Mouse (Mus musculus) forebrain, embryonic 14.5 days (tissue): ENCODE data around the gene Agbl4. TPM values are rescaled to one million over a fixed set of nuclear protein-coding genes. Genes with fewer than 3 reads are reported as not detected.
A peak's percentile ranks its signal among the peaks of the same experiment; 100 is the strongest.

Source experiments
- ATAC-seq: fragments of 200-750 bp; cut with Nextera tagmentation; 2 replicates; pipeline ENCODE4 v1.8.0; 2017; ENCODE audit warnings: mild to moderate bottlenecking, moderate library complexity
- DNase-seq: peaks from one replicate; pipeline ENCODE4 v3.0.0-alpha.2; 2015; ENCODE audit warnings: low spot score
- H3K27ac ChIP-seq: fragments of 300-500 bp; sonication (generic); 2 replicates; pipeline ENCODE4 v1.5.1; 2014; ENCODE audit warnings: low read depth, mild to moderate bottlenecking, control low read depth, low read length, moderate library complexity
- H3K27me3 ChIP-seq: fragments of 300-500 bp; sonication (generic); replicated peaks from 2 replicates; pipeline ENCODE4 v1.6.1; 2014; ENCODE audit warnings: low read length, control low read depth, mixed read lengths; ENCODE audit not compliant: control insufficient read depth, insufficient read depth
- H3K36me3 ChIP-seq: fragments of 300-500 bp; sonication (generic); 2 replicates; pipeline ENCODE4 v1.6.1; 2014; ENCODE audit warnings: low read length, control low read depth; ENCODE audit not compliant: control insufficient read depth, insufficient read depth
- H3K4me1 ChIP-seq: fragments of 300-500 bp; sonication (generic); 2 replicates; pipeline ENCODE4 v1.6.1; 2014; ENCODE audit warnings: antibody characterized with exemption, low read length, control low read depth; ENCODE audit not compliant: control insufficient read depth, insufficient read depth
- H3K4me2 ChIP-seq: fragments of 300-500 bp; sonication (generic); 2 replicates; pipeline ENCODE4 v1.6.1; 2014; ENCODE audit warnings: mild to moderate bottlenecking, control low read depth, low read length
- H3K4me3 ChIP-seq: fragments of 300-500 bp; sonication (generic); 2 replicates; pipeline ENCODE4 v1.5.1; 2014; ENCODE audit warnings: low read depth, low read length, control low read depth
- H3K9ac ChIP-seq: fragments of 300-500 bp; sonication (generic); 2 replicates; pipeline ENCODE4 v1.6.1; 2014; ENCODE audit warnings: mild to moderate bottlenecking, low read length, control low read depth, moderate library complexity
- H3K9me3 ChIP-seq: fragments of 300-500 bp; sonication (generic); replicated peaks from 2 replicates; pipeline ENCODE4 v1.6.1; 2016; ENCODE audit warnings: low read length, control low read depth, mixed read lengths; ENCODE audit not compliant: control insufficient read depth
- WGBS: fragments of 180-500 bp; shearing (Covaris S2); extraction: QIAGEN DNeasy Blood & Tissue Kit; methylation state at CpG from one replicate; pipeline ENCODE4 v1.1.7; 2014; 5-methylcytosine and 5-hydroxymethylcytosine counted together
- polyA plus RNA-seq: library from polyadenylated mRNA; unstranded; fragments of >200 nt; fragmentation: Nextera tagmentation; extraction: Ambion mirVana; gene quantifications from 2 replicates; pipeline ENCODE4 v1.2.1, GENCODE M21; 2014

The Agbl4 gene
- polyA plus RNA-seq, 1 experiment from 2014 or later: 2.3 TPM

GRCm38 (mm10) chr4:111467796-111468195 lies 1070.3 kb downstream of the Agbl4 start:
- no peak for DNase-seq
- H3K4me1 ChIP-seq: 0 out of 2 replicates have a peak, but pooled peaks cover 3% of the 10 kb centered on the region
- H3K9ac ChIP-seq: no peak overlapping the region
- no peak overlapping the region for H3K4me2 ChIP-seq
- no peaks in the 10 kb centered on the region for H3K36me3 ChIP-seq
- ATAC-seq: no peak
- no peaks in the 10 kb centered on the region for H3K9me3 ChIP-seq
- H3K4me3 ChIP-seq: no peak overlapping the region
- H3K27ac ChIP-seq: no peak overlapping the region
- no peaks in the 10 kb centered on the region for H3K27me3 ChIP-seq
- WGBS: 84% methylated on average over 4 of the region's 4 CpGs

GRCm38 (mm10) chr4:111469847-111470246 lies 1072.4 kb downstream of the Agbl4 start:
- ATAC-seq: no peak
- 0 out of 2 replicates have a peak, but pooled peaks cover 3% of the 10 kb centered on the region for H3K4me1 ChIP-seq
- H3K4me2 ChIP-seq: no peak overlapping the region
- no peak overlapping the region for H3K4me3 ChIP-seq
- DNase-seq: no peak
- no peak overlapping the region for H3K27ac ChIP-seq
- 86% methylated on average over 2 of the region's 2 CpGs for WGBS
- no peak overlapping the region for H3K9ac ChIP-seq
- H3K36me3 ChIP-seq: no peaks in the 10 kb centered on the region
- no peaks in the 10 kb centered on the region for H3K9me3 ChIP-seq
- no peaks in the 10 kb centered on the region for H3K27me3 ChIP-seq

GRCm38 (mm10) chr4:111471726-111472125 lies 1074.3 kb downstream of the Agbl4 start:
- ATAC-seq (no peak), DNase-seq (no peak)
- Histone ChIP-seq H3K4me1 (0 out of 2 replicates have a peak, but pooled peaks cover 3% of the 10 kb centered on the region), H3K4me3 (no peak overlapping the region), H3K36me3 (no peaks in the 10 kb centered on the region), H3K9ac (no peak overlapping the region), H3K27ac (no peak overlapping the region), H3K27me3 (no peaks in the 10 kb centered on the region), H3K9me3 (no peaks in the 10 kb centered on the region), H3K4me2 (no peak overlapping the region)
- WGBS: 95% methylated on average over 3 of the region's 3 CpGs

- H3K9ac ChIP-seq: no peak overlapping the region
- H3K9me3 ChIP-seq: no peaks in the 10 kb centered on the region
- peak; percentile 59 for DNase-seq
- no peak overlapping the region for H3K4me2 ChIP-seq
- H3K27ac ChIP-seq: no peak overlapping the region
- 0 out of 2 replicates have a peak, but pooled peaks cover 2% of the 10 kb centered on the region for H3K4me1 ChIP-seq
- H3K27me3 ChIP-seq: no peaks in the 10 kb centered on the region
- WGBS: 19% methylated on average over 3 of the region's 3 CpGs
- peak; percentile 30; the same call in 1 of the 2 replicates for ATAC-seq
- H3K4me3 ChIP-seq: no peak overlapping the region
- H3K36me3 ChIP-seq: no peaks in the 10 kb centered on the region
Measured at GRCm38 (mm10) chr4:111472511-111472910, 1075.0 kb downstream of the Agbl4 start.

- Histone ChIP-seq H3K27ac (no peak overlapping the region), H3K4me3 (no peak overlapping the region), H3K4me2 (no peak overlapping the region), H3K9ac (no peak overlapping the region), H3K27me3 (no peaks in the 10 kb centered on the region), H3K9me3 (no peaks in the 10 kb centered on the region), H3K36me3 (no peaks in the 10 kb centered on the region), H3K4me1 (no peaks in the 10 kb centered on the region)
- DNase-seq (no peak), ATAC-seq (no peak)
- WGBS: 69% methylated on average over 1 of the region's 1 CpGs
Measured at GRCm38 (mm10) chr4:111473014-111473413, 1075.6 kb downstream of the Agbl4 start.

GRCm38 (mm10) chr4:111475374-111475971 lies 1078.0 kb downstream of the Agbl4 start:
- Histone ChIP-seq H3K9ac (no peak overlapping the region), H3K36me3 (no peaks in the 10 kb centered on the region), H3K27ac (no peak overlapping the region), H3K4me1 (no peaks in the 10 kb centered on the region), H3K9me3 (no peaks in the 10 kb centered on the region), H3K27me3 (no peaks in the 10 kb centered on the region), H3K4me2 (no peak overlapping the region), H3K4me3 (no peak overlapping the region)
- DNase-seq (peak; percentile 51), ATAC-seq (peak; percentile 37; the same call in 1 of the 2 replicates)
- 37% methylated on average over 10 of the region's 10 CpGs for WGBS

GRCm38 (mm10) chr4:111477507-111477906 lies 1080.0 kb downstream of the Agbl4 start:
- Histone ChIP-seq H3K27me3 (no peaks in the 10 kb centered on the region), H3K4me2 (no peak overlapping the region), H3K27ac (no peak overlapping the region), H3K4me1 (no peaks in the 10 kb centered on the region), H3K9ac (no peak overlapping the region), H3K9me3 (no peaks in the 10 kb centered on the region), H3K4me3 (no peak overlapping the region), H3K36me3 (no peaks in the 10 kb centered on the region)
- ATAC-seq (no peak), DNase-seq (no peak)
- WGBS: 22% methylated on average over 4 of the region's 4 CpGs

- ATAC-seq: no peak
- no peak overlapping the region for H3K27ac ChIP-seq
- H3K36me3 ChIP-seq: no peaks in the 10 kb centered on the region
Measured at GRCm38 (mm10) chr4:111483499-111483898, 1086.0 kb downstream of the Agbl4 start.

GRCm38 (mm10) chr4:111485189-111485588 lies 1087.7 kb downstream of the Agbl4 start:
- Histone ChIP-seq H3K36me3 (no peaks in the 10 kb centered on the region), H3K9ac (no peak overlapping the region), H3K27ac (no peak overlapping the region), H3K4me1 (no peaks in the 10 kb centered on the region), H3K27me3 (no peaks in the 10 kb centered on the region), H3K4me3 (no peak overlapping the region), H3K4me2 (no peak overlapping the region), H3K9me3 (no peaks in the 10 kb centered on the region)
- 84% methylated on average over 5 of the region's 5 CpGs for WGBS
- ATAC-seq (no peak), DNase-seq (peak; percentile 30)

More at GRCm38 (mm10) chr4:111483499-111483898, 1086.0 kb downstream of the Agbl4 start:
- no peak overlapping the region for H3K4me3 ChIP-seq
- no peaks in the 10 kb centered on the region for H3K4me1 ChIP-seq
- H3K4me2 ChIP-seq: no peak overlapping the region
- H3K9me3 ChIP-seq: no peaks in the 10 kb centered on the region
- 89% methylated on average over 5 of the region's 5 CpGs for WGBS
- H3K27me3 ChIP-seq: no peaks in the 10 kb centered on the region
- DNase-seq: no peak
- H3K9ac ChIP-seq: no peak overlapping the region
